ENCODE assay signal across 8 mouse cellular contexts in the genomic region with DNA sequence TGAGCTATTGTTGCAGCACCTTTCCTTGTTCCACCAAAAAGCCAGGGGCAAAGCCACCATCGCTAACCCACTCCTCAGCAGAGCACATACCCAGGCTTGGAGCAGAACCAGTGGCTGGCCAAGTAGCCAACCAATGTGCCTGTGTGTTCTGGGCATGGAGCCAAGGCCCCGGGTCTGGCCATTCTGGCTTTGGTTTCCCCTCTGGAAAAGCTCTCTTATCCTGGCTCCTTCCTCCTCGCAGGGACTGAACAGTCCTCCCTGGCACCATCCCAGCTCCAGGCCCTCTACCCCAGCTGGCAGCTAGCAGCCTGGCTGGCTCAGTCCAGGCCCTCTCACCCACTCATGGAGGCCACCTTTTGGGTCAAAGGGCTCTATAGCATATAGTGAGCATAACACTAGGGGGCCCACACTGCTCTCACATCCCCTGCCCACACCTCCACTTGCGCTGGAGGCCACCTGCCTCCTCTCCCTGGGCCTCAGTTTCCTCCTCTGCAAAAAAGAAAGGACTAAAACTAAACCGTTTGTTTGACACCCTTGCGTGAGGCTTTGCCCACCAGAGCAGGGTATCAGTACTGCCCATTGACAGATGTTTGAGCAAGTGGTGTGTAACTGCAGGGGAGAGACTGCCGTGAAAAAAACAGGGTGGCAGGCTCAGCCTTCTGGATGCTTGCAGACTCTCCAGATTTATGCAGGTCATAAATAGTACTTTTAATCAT. TPM values are rescaled to one million over a fixed set of nuclear protein-coding genes. Genes with fewer than 3 reads are reported as not detected.
DNase-seq lines count a peak whose midpoint lies in the region; ATAC-seq and TF ChIP-seq lines count a peak whose summit lies in the region.

No protein-coding gene starts in this region.

- H3K27me3 ChIP-seq in E14TG2a.4 (ENCODE audit: insufficient read depth, low read length), result no peaks in the 10 kb centered on the region
- no peaks in the 10 kb centered on the region for H3K27me3 ChIP-seq in forebrain, embryonic 16.5 days (replicated peaks; ENCODE audit: control insufficient read depth, insufficient read depth, low read length)
- H3K27me3 ChIP-seq in lung, embryonic 14.5 days (ENCODE audit: insufficient read depth, low read length), result no peaks in the 10 kb centered on the region

- H3K4me1 ChIP-seq in E14TG2a.4 (replicated peaks; ENCODE audit: low read depth, low read length), result peaks cover 93% of the 10 kb centered on the region
- peaks cover 52% of the 10 kb centered on the region for H3K4me1 ChIP-seq in forebrain, embryonic 16.5 days (replicated peaks; ENCODE audit: control insufficient read depth, insufficient read depth, low read length)
- H3K4me1 ChIP-seq in lung, embryonic 14.5 days (ENCODE audit: insufficient read depth), result peaks cover 35% of the 10 kb centered on the region

- peak; percentile 63; the same call in 1 of the 2 replicates for ATAC-seq in cerebellum, adult (ENCODE audit: insufficient number of reproducible peaks, low FRiP score, low TSS enrichment)
- ATAC-seq in forebrain, embryonic 16.5 days, result peak; percentile 69
- peak; percentile 40 for ATAC-seq in lung, embryonic 14.5 days (ENCODE audit: insufficient read depth)
- no peak for ATAC-seq in CD4-positive, CD25-positive, alpha-beta regulatory T cell, adult 4 months

- H3K4me2 ChIP-seq in forebrain, embryonic 16.5 days (ENCODE audit: low read length), result peak overlapping the region; percentile 60
- peak overlapping the region; percentile 69 for H3K4me2 ChIP-seq in lung, embryonic 14.5 days

- DNase-seq in heart, postnatal 4 days, result peak; percentile 92
- DNase-seq in layer of hippocampus, adult 9-11 months, result peak; percentile 90
- peak; percentile 90 for DNase-seq in lung, embryonic 14.5 days
- DNase-seq in right cerebral cortex, postnatal 10 days (ENCODE audit: low spot score in 2 of 2), result peak; percentile 94

- H3K9me3 ChIP-seq in E14TG2a.4 (ENCODE audit: low read length), result no peaks in the 10 kb centered on the region
- no peaks in the 10 kb centered on the region for H3K9me3 ChIP-seq in forebrain, embryonic 16.5 days (ENCODE audit: control insufficient read depth, low read length)
- H3K9me3 ChIP-seq in lung, embryonic 14.5 days (ENCODE audit: low read depth, low read length), result no peaks in the 10 kb centered on the region

- no peak for TF ChIP-seq CTCF in E14TG2a.4 (conservative IDR thresholded peaks at IDR 0.05; ENCODE audit: low read length)
- no peak for TF ChIP-seq CTCF in lung, embryonic 14.5 days (IDR thresholded peaks at IDR 0.05; ENCODE audit: low read depth)

- peak overlapping the region; percentile 56 for H3K9ac ChIP-seq in forebrain, embryonic 16.5 days (replicated peaks; ENCODE audit: low read depth, low read length)
- peak overlapping the region; percentile 44 for H3K9ac ChIP-seq in lung, embryonic 14.5 days

- H3K36me3 ChIP-seq in E14TG2a.4 (ENCODE audit: insufficient read depth, low read length), result peaks cover 43% of the 10 kb centered on the region
- no peaks in the 10 kb centered on the region; the same call in 1 of the 2 replicates for H3K36me3 ChIP-seq in forebrain, embryonic 16.5 days (ENCODE audit: control insufficient read depth, insufficient read depth)
- H3K36me3 ChIP-seq in lung, embryonic 14.5 days (ENCODE audit: insufficient read depth), result peaks cover 30% of the 10 kb centered on the region

- peak overlapping the region; percentile 78 for H3K4me3 ChIP-seq in E14TG2a.4 (replicated peaks; ENCODE audit: low read length)
- H3K4me3 ChIP-seq in forebrain, embryonic 16.5 days (replicated peaks; ENCODE audit: low read length), result peak overlapping the region; percentile 50
- H3K4me3 ChIP-seq in lung, embryonic 14.5 days (ENCODE audit: low read depth, low read length), result peak overlapping the region; percentile 37

- 13% methylated on average over 7 of the region's 7 CpGs for WGBS in forebrain, embryonic 16.5 days
- WGBS in lung, embryonic 14.5 days, result 25% methylated on average over 7 of the region's 7 CpGs

- peak overlapping the region; percentile 69 for H3K27ac ChIP-seq in forebrain, embryonic 16.5 days (ENCODE audit: low read length)
- peak overlapping the region; percentile 89 for H3K27ac ChIP-seq in lung, embryonic 14.5 days (ENCODE audit: low read depth)

RNA-seq across cellular contexts. Expression of a gene that starts 13.0 kb away (rescaled TPM):
- 41.1 and 46.9 TPM in 2 replicates for polyA plus RNA-seq in forebrain, embryonic 16.5 days (2015; fragmentation: Nextera tagmentation; extraction: Ambion mirVana)
- 10 to 100 TPM; 35.8 to 50.8 TPM for total RNA-seq in heart, postnatal 4 days (2021)
- 73.9 and 77.2 TPM in 2 replicates for polyA plus RNA-seq in lung, embryonic 14.5 days (2014; fragmentation: Nextera tagmentation; extraction: Ambion mirVana)
- 10 to 100 TPM; 20.7 to 28.6 TPM for polyA plus RNA-seq in CD4-positive, CD25-positive, alpha-beta regulatory T cell, adult 4 months (2017; shearing (Covaris generic))
